Mouse (Mus musculus): ENCODE results near the gene Mip.
"Not testable (repeated sequence)": the region's sequence is repeated elsewhere in the genome, so short reads cannot be mapped to it uniquely, and the experiment has no call there.

- not testable (repeated sequence) for TF ChIP-seq CTCF (IDR thresholded peaks at IDR 0.05; ENCODE audit: extremely low read depth, insufficient read depth, insufficient read length, insufficient replicate concordance); POLR2A (IDR thresholded peaks at IDR 0.05; ENCODE audit: low read depth, low read length)
Observed at GRCm38 (mm10) chr10:128260376-128260775, 34.7 kb downstream of the Mip start.

All from spleen, adult 2 months (tissue).